Mouse (Mus musculus): ENCODE measurements around the gene Klf15.

The Klf15 gene

GRCm38 (mm10) chr6:90494155-90494554 lies 31.8 kb downstream of the Klf15 start:
- no peak for DNase-seq (ENCODE audit: low spot score in 2 of 2)

- DNase-seq (ENCODE audit: low spot score in 2 of 2): no peak
Observed at GRCm38 (mm10) chr6:90494566-90494965, 32.2 kb downstream of the Klf15 start.

- no peak for DNase-seq (ENCODE audit: low spot score in 2 of 2)
Observed at GRCm38 (mm10) chr6:90495282-90495912, 33.0 kb downstream of the Klf15 start.

GRCm38 (mm10) chr6:90496217-90496616 lies 33.8 kb downstream of the Klf15 start:
- DNase-seq (ENCODE audit: low spot score in 2 of 2): no peak

- no peak for DNase-seq (ENCODE audit: low spot score in 2 of 2)
Observed at GRCm38 (mm10) chr6:90499509-90499908, 37.1 kb downstream of the Klf15 start.

- no peak for DNase-seq (ENCODE audit: low spot score in 2 of 2)
Observed at GRCm38 (mm10) chr6:90501222-90501940, 39.0 kb downstream of the Klf15 start.

- no peak for DNase-seq (ENCODE audit: low spot score in 2 of 2)
Observed at GRCm38 (mm10) chr6:90505906-90506305, 43.5 kb downstream of the Klf15 start.

- peak; percentile 62 to 92 for DNase-seq (ENCODE audit: low spot score in 2 of 2)
Observed at GRCm38 (mm10) chr6:90506673-90507311, 44.4 kb downstream of the Klf15 start.

- DNase-seq (ENCODE audit: low spot score in 2 of 2): no peak
Observed at GRCm38 (mm10) chr6:90507443-90507842, 45.1 kb downstream of the Klf15 start.

- peak; percentile 31 to 46 for DNase-seq (ENCODE audit: low spot score in 2 of 2)
Observed at GRCm38 (mm10) chr6:90508197-90508624, 45.8 kb downstream of the Klf15 start.

- DNase-seq (ENCODE audit: low spot score in 2 of 2): no peak
Observed at GRCm38 (mm10) chr6:90509085-90509484, 46.7 kb downstream of the Klf15 start.

- DNase-seq (ENCODE audit: low spot score in 2 of 2): no peak
Observed at GRCm38 (mm10) chr6:90512416-90512815, 50.0 kb downstream of the Klf15 start.

- DNase-seq (ENCODE audit: low spot score in 2 of 2): no peak
Observed at GRCm38 (mm10) chr6:90513074-90513856, 50.9 kb downstream of the Klf15 start.

GRCm38 (mm10) chr6:90514369-90514768 lies 52.0 kb downstream of the Klf15 start:
- no peak for DNase-seq (ENCODE audit: low spot score in 2 of 2)

- peak in 1 of 2 experiments; percentile 91 for DNase-seq (ENCODE audit: low spot score in 2 of 2)
Observed at GRCm38 (mm10) chr6:90514883-90515405, 52.6 kb downstream of the Klf15 start.

GRCm38 (mm10) chr6:90518892-90519291 lies 56.5 kb downstream of the Klf15 start:
- DNase-seq (ENCODE audit: low spot score in 2 of 2): no peak

- DNase-seq (ENCODE audit: low spot score in 2 of 2): no peak
Observed at GRCm38 (mm10) chr6:90519375-90519774, 57.0 kb downstream of the Klf15 start.

Measured in left cerebral cortex, adult 9 months (tissue).